Mouse (Mus musculus): Measurements from ENCODE around the gene Clp1. TPM values are rescaled to one million over a fixed set of nuclear protein-coding genes. Genes with fewer than 3 reads are reported as not detected.
A peak's percentile ranks its signal among the peaks of the same experiment; 100 is the strongest.

Gene Clp1
- total and polyA plus RNA-seq, 2 experiments = 10.9 to 12.6 TPM

GRCm38 (mm10) chr2:84760777-84761176 is 33.6 kb upstream of the Clp1 start:
- H3K79me2 ChIP-seq (ENCODE audit: control insufficient read depth, insufficient read depth, low read length) = no peaks in the 10 kb centered on the region
- 73% methylated on average over 8 of the region's 8 CpGs for WGBS
- H3K9ac ChIP-seq (ENCODE audit: low read depth, low read length) = no peak overlapping the region
- H3K27me3 ChIP-seq (ENCODE audit: control insufficient read depth, insufficient read depth, low read length) = no peaks in the 10 kb centered on the region
- DNase-seq (ENCODE audit: extremely low read depth, low read depth, low spot score) = no peak
- H3K36me3 ChIP-seq (ENCODE audit: control insufficient read depth, insufficient read depth, low read length) = peaks cover 14% of the 10 kb centered on the region
- H3K27ac ChIP-seq (replicated peaks; ENCODE audit: insufficient read depth, low read depth, low read length) = no peak overlapping the region
- H3K4me3 ChIP-seq (ENCODE audit: insufficient read depth, low read depth, low read length) = no peak overlapping the region
- no peak for TF ChIP-seq CTCF (IDR thresholded peaks at IDR 0.05; ENCODE audit: low read depth, low read length)
- no peak for TF ChIP-seq POLR2A (IDR thresholded peaks at IDR 0.05; ENCODE audit: extremely low read depth, insufficient read depth, low read length)
- peaks cover 28% of the 10 kb centered on the region for H3K4me1 ChIP-seq (ENCODE audit: control insufficient read depth, insufficient read depth, low read length)

GRCm38 (mm10) chr2:84758542-84759127 is 31.5 kb upstream of the Clp1 start:
- Histone ChIP-seq H3K79me2 (ENCODE audit: control insufficient read depth, insufficient read depth, low read length) (no peaks in the 10 kb centered on the region), H3K9ac (ENCODE audit: low read depth, low read length) (no peak overlapping the region), H3K27me3 (ENCODE audit: control insufficient read depth, insufficient read depth, low read length) (no peaks in the 10 kb centered on the region), H3K36me3 (ENCODE audit: control insufficient read depth, insufficient read depth, low read length) (no peaks in the 10 kb centered on the region), H3K4me1 (ENCODE audit: control insufficient read depth, insufficient read depth, low read length) (peaks cover 29% of the 10 kb centered on the region), H3K27ac (replicated peaks; ENCODE audit: insufficient read depth, low read depth, low read length) (no peak overlapping the region), H3K4me3 (ENCODE audit: insufficient read depth, low read depth, low read length) (no peak overlapping the region)
- TF ChIP-seq POLR2A (IDR thresholded peaks at IDR 0.05; ENCODE audit: extremely low read depth, insufficient read depth, low read length) (no peak), CTCF (IDR thresholded peaks at IDR 0.05; ENCODE audit: low read depth, low read length) (peak; percentile 51)
- WGBS = 0% methylated on average over 2 of the region's 2 CpGs
- peak; percentile 72 for DNase-seq (ENCODE audit: extremely low read depth, low read depth, low spot score)

GRCm38 (mm10) chr2:84757026-84757682 is 30.0 kb upstream of the Clp1 start:
- Histone ChIP-seq H3K4me3 (ENCODE audit: insufficient read depth, low read depth, low read length) (no peak overlapping the region), H3K36me3 (ENCODE audit: control insufficient read depth, insufficient read depth, low read length) (no peaks in the 10 kb centered on the region), H3K79me2 (ENCODE audit: control insufficient read depth, insufficient read depth, low read length) (no peaks in the 10 kb centered on the region), H3K27ac (replicated peaks; ENCODE audit: insufficient read depth, low read depth, low read length) (peak overlapping the region; percentile 98), H3K9ac (ENCODE audit: low read depth, low read length) (no peak overlapping the region), H3K27me3 (ENCODE audit: control insufficient read depth, insufficient read depth, low read length) (no peaks in the 10 kb centered on the region), H3K4me1 (ENCODE audit: control insufficient read depth, insufficient read depth, low read length) (peaks cover 18% of the 10 kb centered on the region)
- no peak for DNase-seq (ENCODE audit: extremely low read depth, low read depth, low spot score)
- 80% methylated on average over 7 of the region's 7 CpGs for WGBS
- TF ChIP-seq POLR2A (IDR thresholded peaks at IDR 0.05; ENCODE audit: extremely low read depth, insufficient read depth, low read length) (no peak), CTCF (IDR thresholded peaks at IDR 0.05; ENCODE audit: low read depth, low read length) (no peak)

- Histone ChIP-seq H3K4me1 (ENCODE audit: control insufficient read depth, insufficient read depth, low read length) (peaks cover 16% of the 10 kb centered on the region), H3K79me2 (ENCODE audit: control insufficient read depth, insufficient read depth, low read length) (no peaks in the 10 kb centered on the region), H3K9ac (ENCODE audit: low read depth, low read length) (peak overlapping the region; percentile 78), H3K27ac (replicated peaks; ENCODE audit: insufficient read depth, low read depth, low read length) (peak overlapping the region; percentile 100), H3K36me3 (ENCODE audit: control insufficient read depth, insufficient read depth, low read length) (no peaks in the 10 kb centered on the region), H3K4me3 (ENCODE audit: insufficient read depth, low read depth, low read length) (peak overlapping the region; percentile 40), H3K27me3 (ENCODE audit: control insufficient read depth, insufficient read depth, low read length) (no peaks in the 10 kb centered on the region)
- no peak for TF ChIP-seq POLR2A (IDR thresholded peaks at IDR 0.05; ENCODE audit: extremely low read depth, insufficient read depth, low read length)
- no peak for TF ChIP-seq CTCF (IDR thresholded peaks at IDR 0.05; ENCODE audit: low read depth, low read length)
- WGBS = 6% methylated on average over 5 of the region's 5 CpGs
- DNase-seq (ENCODE audit: extremely low read depth, low read depth, low spot score) = peak; percentile 98
These were observed 29.1 kb upstream of the Clp1 start for GRCm38 (mm10) chr2:84756245-84756644.

- Histone ChIP-seq H3K27ac (replicated peaks; ENCODE audit: insufficient read depth, low read depth, low read length) (no peak overlapping the region), H3K4me3 (ENCODE audit: insufficient read depth, low read depth, low read length) (no peak overlapping the region), H3K27me3 (ENCODE audit: control insufficient read depth, insufficient read depth, low read length) (no peaks in the 10 kb centered on the region), H3K9ac (ENCODE audit: low read depth, low read length) (no peak overlapping the region), H3K79me2 (ENCODE audit: control insufficient read depth, insufficient read depth, low read length) (no peaks in the 10 kb centered on the region), H3K4me1 (ENCODE audit: control insufficient read depth, insufficient read depth, low read length) (peaks cover 2% of the 10 kb centered on the region), H3K36me3 (ENCODE audit: control insufficient read depth, insufficient read depth, low read length) (no peaks in the 10 kb centered on the region)
- WGBS = 46% methylated on average over 6 of the region's 6 CpGs
- TF ChIP-seq POLR2A (IDR thresholded peaks at IDR 0.05; ENCODE audit: extremely low read depth, insufficient read depth, low read length) = no peak
- TF ChIP-seq CTCF (IDR thresholded peaks at IDR 0.05; ENCODE audit: low read depth, low read length) = no peak
- DNase-seq (ENCODE audit: extremely low read depth, low read depth, low spot score) = no peak
These were observed 23.0 kb upstream of the Clp1 start for GRCm38 (mm10) chr2:84750115-84750514.

GRCm38 (mm10) chr2:84744126-84744525 is 17.0 kb upstream of the Clp1 start:
- Histone ChIP-seq H3K4me3 (ENCODE audit: insufficient read depth, low read depth, low read length) (peak overlapping the region; percentile 66), H3K9ac (ENCODE audit: low read depth, low read length) (peak overlapping the region; percentile 74), H3K27me3 (ENCODE audit: control insufficient read depth, insufficient read depth, low read length) (no peaks in the 10 kb centered on the region), H3K36me3 (ENCODE audit: control insufficient read depth, insufficient read depth, low read length) (no peaks in the 10 kb centered on the region), H3K79me2 (ENCODE audit: control insufficient read depth, insufficient read depth, low read length) (0 out of 2 replicates have a peak, but pooled peaks cover 3% of the 10 kb centered on the region), H3K27ac (replicated peaks; ENCODE audit: insufficient read depth, low read depth, low read length) (peak overlapping the region; percentile 88), H3K4me1 (ENCODE audit: control insufficient read depth, insufficient read depth, low read length) (peaks cover 11% of the 10 kb centered on the region)
- TF ChIP-seq POLR2A (IDR thresholded peaks at IDR 0.05; ENCODE audit: extremely low read depth, insufficient read depth, low read length) = no peak
- TF ChIP-seq CTCF (IDR thresholded peaks at IDR 0.05; ENCODE audit: low read depth, low read length) = no peak
- 15% methylated on average over 10 of the region's 10 CpGs for WGBS
- DNase-seq (ENCODE audit: extremely low read depth, low read depth, low spot score) = no peak

Data from liver, adult 2 months (tissue).